Comparison of ENCODE assay signal across 11 mouse cellular contexts in genomic region chr7:73191388-73192278, GRCm38 (mm10).
DNase-seq lines count a peak whose midpoint lies in the region; ATAC-seq and TF ChIP-seq lines count a peak whose summit lies in the region.
"Had no signal": no experiment of that assay in that cellular context is flagged by ENCODE, and none has a peak within 500 bp of the region (broad histone marks: within the 10 kb centered on the region; RNA-seq: fewer than 3 reads in every experiment).

No protein-coding gene starts in this region.

- no peak overlapping the region for H3K4me3 ChIP-seq in ES-Bruce4 (ENCODE audit: low read depth, low read length)
- H3K4me3 ChIP-seq in forebrain, embryonic 14.5 days (ENCODE audit: low read depth, low read length), result no peak overlapping the region
- peak overlapping the region; percentile 26; the same call in 1 of the 2 replicates for H3K4me3 ChIP-seq in midbrain, embryonic 10.5 days
- no peak overlapping the region for H3K4me3 ChIP-seq in kidney, embryonic 14.5 days (ENCODE audit: low read length)
- H3K4me3 ChIP-seq: limb, embryonic 12.5 days; myocyte had no signal

- H3K9ac ChIP-seq in ES-Bruce4 (ENCODE audit: low read depth, poor library complexity, severe bottlenecking), result no peak overlapping the region
- H3K9ac ChIP-seq in forebrain, embryonic 14.5 days (ENCODE audit: low read length), result 0 out of 2 replicates have a peak overlapping the region, but pooled peaks have one; percentile 25
- no peak overlapping the region for H3K9ac ChIP-seq in kidney, embryonic 14.5 days (ENCODE audit: low read depth, low read length)
- H3K9ac ChIP-seq: limb, embryonic 12.5 days had no signal

- H3K36me3 ChIP-seq in ES-Bruce4 (ENCODE audit: control insufficient read depth, insufficient read depth, low read length, poor library complexity, severe bottlenecking), result no peaks in the 10 kb centered on the region
- H3K36me3 ChIP-seq in forebrain, embryonic 14.5 days (ENCODE audit: control insufficient read depth, insufficient read depth, low read length), result no peaks in the 10 kb centered on the region
- H3K36me3 ChIP-seq in midbrain, embryonic 10.5 days, result peaks cover 22% of the 10 kb centered on the region
- no peaks in the 10 kb centered on the region for H3K36me3 ChIP-seq in kidney, embryonic 14.5 days (ENCODE audit: control insufficient read depth, insufficient read depth, low read length)
- H3K36me3 ChIP-seq: limb, embryonic 12.5 days had no signal

- H3K4me1 ChIP-seq in ES-Bruce4 (ENCODE audit: control insufficient read depth, insufficient read depth, low read length), result no peaks in the 10 kb centered on the region
- H3K4me1 ChIP-seq in forebrain, embryonic 14.5 days (ENCODE audit: control insufficient read depth, insufficient read depth, low read length), result peaks cover 24% of the 10 kb centered on the region
- peaks cover 75% of the 10 kb centered on the region for H3K4me1 ChIP-seq in midbrain, embryonic 10.5 days
- no peaks in the 10 kb centered on the region for H3K4me1 ChIP-seq in kidney, embryonic 14.5 days (ENCODE audit: control insufficient read depth, insufficient read depth, low read length)
- H3K4me1 ChIP-seq: limb, embryonic 12.5 days had no signal

- 17% methylated on average over 12 of the region's 12 CpGs for WGBS in forebrain, embryonic 14.5 days
- WGBS in midbrain, embryonic 10.5 days, result 21% methylated on average over 12 of the region's 12 CpGs
- 52% methylated on average over 12 of the region's 12 CpGs for WGBS in kidney, embryonic 14.5 days

- no peak overlapping the region for H3K27ac ChIP-seq in ES-Bruce4 (ENCODE audit: insufficient read depth, low read length)
- H3K27ac ChIP-seq in forebrain, embryonic 14.5 days (ENCODE audit: low read depth, low read length), result peak overlapping the region; percentile 78
- peak overlapping the region; percentile 94 for H3K27ac ChIP-seq in midbrain, embryonic 10.5 days (replicated peaks)
- H3K27ac ChIP-seq in kidney, embryonic 14.5 days (ENCODE audit: low read depth, low read length), result no peak overlapping the region
- H3K27ac ChIP-seq: limb, embryonic 12.5 days had no signal

- no peak for TF ChIP-seq CTCF in ES-Bruce4 (IDR thresholded peaks at IDR 0.05; ENCODE audit: low read depth, low read length)

- H3K4me2 ChIP-seq in forebrain, embryonic 14.5 days (ENCODE audit: low read length), result peak overlapping the region; percentile 2; the same call in 1 of the 2 replicates
- no peak overlapping the region for H3K4me2 ChIP-seq in kidney, embryonic 14.5 days (replicated peaks; ENCODE audit: low read depth, low read length)
- H3K4me2 ChIP-seq: limb, embryonic 12.5 days had no signal

- H3K9me3 ChIP-seq in ES-Bruce4 (replicated peaks; ENCODE audit: control insufficient read depth, insufficient read depth, low read length, poor library complexity, severe bottlenecking), result no peaks in the 10 kb centered on the region
- 0 out of 2 replicates have a peak, but pooled peaks cover 4% of the 10 kb centered on the region for H3K9me3 ChIP-seq in forebrain, embryonic 14.5 days (replicated peaks; ENCODE audit: control insufficient read depth, low read length)
- peaks cover 7% of the 10 kb centered on the region for H3K9me3 ChIP-seq in midbrain, embryonic 10.5 days (replicated peaks)
- H3K9me3 ChIP-seq in kidney, embryonic 14.5 days (ENCODE audit: control insufficient read depth, low read length), result no peaks in the 10 kb centered on the region

- no peaks in the 10 kb centered on the region for H3K27me3 ChIP-seq in ES-Bruce4 (ENCODE audit: control insufficient read depth, insufficient read depth, low read length, poor library complexity, severe bottlenecking)
- no peaks in the 10 kb centered on the region for H3K27me3 ChIP-seq in forebrain, embryonic 14.5 days (replicated peaks; ENCODE audit: control insufficient read depth, insufficient read depth, low read length)
- H3K27me3 ChIP-seq in midbrain, embryonic 10.5 days (ENCODE audit: low read depth, poor library complexity, severe bottlenecking), result no peaks in the 10 kb centered on the region
- H3K27me3 ChIP-seq in kidney, embryonic 14.5 days (ENCODE audit: control insufficient read depth, insufficient read depth, low read length), result no peaks in the 10 kb centered on the region
- H3K27me3 ChIP-seq: limb, embryonic 12.5 days had no signal

- ATAC-seq in forebrain, embryonic 14.5 days, result peak; percentile 74
- ATAC-seq in kidney, embryonic 14.5 days (ENCODE audit: low FRiP score, low TSS enrichment), result no peak

- no peak for TF ChIP-seq POLR2A in ES-Bruce4 (IDR thresholded peaks at IDR 0.05; ENCODE audit: insufficient read depth, low read length)

- 0 out of 2 replicates have a peak, but pooled peaks have one; percentile 8 for TF ChIP-seq EP300 in ES-Bruce4 (IDR thresholded peaks at IDR 0.05; ENCODE audit: insufficient read depth, low read depth, low read length)

- peak; percentile 78 for DNase-seq in brain, adult 2 months (ENCODE audit: low read depth, low spot score)
- peak; percentile 76 for DNase-seq in forebrain, embryonic 14.5 days (ENCODE audit: low spot score)
- DNase-seq in midbrain, embryonic 10.5 days (ENCODE audit: low spot score), result peak; percentile 88
- DNase-seq in adrenal gland, postnatal 14 days, result no peak
- DNase-seq in cerebellum, adult 9-11 months, result no peak
- DNase-seq in ovary, postnatal 10 days (ENCODE audit: low spot score), result no peak
- DNase-seq: kidney, postnatal 25 days had no signal

Comparison
In these comparisons a context has a peak if more than half of its experiments do, and no peak if none do; other contexts are left out.
1. H3K27ac ChIP-seq: peak in forebrain, embryonic 14.5 days (single experiment) and midbrain, embryonic 10.5 days (single experiment); none in ES-Bruce4 (single experiment) and kidney, embryonic 14.5 days (single experiment).
2. DNase-seq: peak in brain, adult 2 months (single experiment), forebrain, embryonic 14.5 days (single experiment) and midbrain, embryonic 10.5 days (single experiment); none in adrenal gland, postnatal 14 days (single experiment), cerebellum, adult 9-11 months (single experiment) and ovary, postnatal 10 days (single experiment).